Mouse (Mus musculus) MEL (cell line): ENCODE measurements at regions not wholly inside any gene's neighbourhood (a gene's known extent, or its start where the extent isn't known, plus 50 kb on each side); places are given as distances from the start of the nearest gene placed in this dataset.

Source experiments
- DNase-seq: peaks from one replicate; pipeline ENCODE4 v3.0.0; 2011; ENCODE audit warnings: low read depth, low spot score
- H3K27ac ChIP-seq: 2 replicates; pipeline ENCODE4 v1.5.1; 2012; ENCODE audit warnings: low read depth, mild to moderate bottlenecking, control low read depth, low read length, moderate library complexity; ENCODE audit not compliant: control insufficient read depth
- H3K27me3 ChIP-seq, 2 experiments: fragments of 150-350 bp in 1 of 2; sonication (generic) in 1 of 2; 2 replicates each; pipeline ENCODE4 v1.6.1; 2012; ENCODE audit warnings: low read length in 2 of 2, mild to moderate bottlenecking in 2 of 2, improper control_type of control experiment in 1 of 2, moderate library complexity in 1 of 2; ENCODE audit not compliant: insufficient read depth in 2 of 2, control insufficient read depth in 1 of 2
- H3K36me3 ChIP-seq, 2 experiments: 2 replicates each; pipeline ENCODE4 v1.6.1; 2012 to 2014; ENCODE audit warnings: low read length in 2 of 2, improper control_type of control experiment in 1 of 2, inconsistent platforms in 1 of 2, mild to moderate bottlenecking in 1 of 2; ENCODE audit not compliant: insufficient read depth in 2 of 2, control insufficient read depth in 1 of 2
- H3K4me1 ChIP-seq, 2 experiments: fragments of 150-350 bp in 1 of 2; sonication (generic) in 1 of 2; 2 replicates each; pipeline ENCODE4 v1.6.1; 2012; ENCODE audit warnings: low read length in 2 of 2, improper control_type of control experiment in 1 of 2, mild to moderate bottlenecking in 1 of 2; ENCODE audit not compliant: insufficient read depth in 2 of 2, control insufficient read depth in 1 of 2
- H3K4me3 ChIP-seq, 2 experiments: fragments of 150-350 bp in 1 of 2; sonication (generic) in 1 of 2; 2 replicates each; pipeline ENCODE4 v1.5.1; 2012; ENCODE audit warnings: low read depth in 2 of 2, low read length in 2 of 2, mild to moderate bottlenecking in 2 of 2, moderate library complexity in 2 of 2, control low read depth in 1 of 2, improper control_type of control experiment in 1 of 2; ENCODE audit not compliant: control insufficient read depth in 1 of 2, insufficient read depth in 1 of 2
- H3K79me2 ChIP-seq: 2 replicates; pipeline ENCODE4 v1.6.1; 2012; ENCODE audit warnings: mild to moderate bottlenecking, low read length, moderate library complexity; ENCODE audit not compliant: control insufficient read depth, poor library complexity, insufficient read depth
- H3K9ac ChIP-seq: 2 replicates; pipeline ENCODE4 v1.6.1; 2012; ENCODE audit warnings: low read depth, mild to moderate bottlenecking, control low read depth, low read length, moderate library complexity; ENCODE audit not compliant: control insufficient read depth, poor library complexity, severe bottlenecking
- H3K9me3 ChIP-seq: fragments of 150-350 bp; sonication (generic); replicated peaks from 2 replicates; pipeline ENCODE4 v1.6.1; 2012; ENCODE audit warnings: mild to moderate bottlenecking, low read length, improper control_type of control experiment, moderate library complexity; ENCODE audit not compliant: insufficient read depth
- BHLHE40 ChIP-seq: IDR thresholded peaks from 2 replicates; pipeline ENCODE4 v1.6.1; 2012; ENCODE audit warnings: low read depth, mild to moderate bottlenecking, inconsistent platforms, low read length, improper control_type of control experiment, borderline replicate concordance
- CHD1 ChIP-seq: IDR thresholded peaks from 2 replicates; pipeline ENCODE4 v1.6.1; 2012; ENCODE audit warnings: low read depth, mild to moderate bottlenecking, inconsistent platforms, low read length, improper control_type of control experiment
- CTCF ChIP-seq, 3 experiments: IDR thresholded peaks in 2 of 3; conservative IDR thresholded peaks in 1 of 3; 2 replicates each; pipeline ENCODE4 v1.5.1; 2011 to 2012; ENCODE audit warnings: low read length in 3 of 3, low read depth in 2 of 3, mild to moderate bottlenecking in 2 of 3, improper control_type of control experiment in 1 of 3, inconsistent platforms in 1 of 3, mixed read lengths in 1 of 3, moderate library complexity in 1 of 3; ENCODE audit not compliant: control insufficient read depth in 1 of 3, insufficient read depth in 1 of 3, poor library complexity in 1 of 3, severe bottlenecking in 1 of 3
- E2F4 ChIP-seq: IDR thresholded peaks from 2 replicates; pipeline ENCODE4 v1.6.1; 2011; ENCODE audit warnings: low read depth, low read length, improper control_type of control experiment, borderline replicate concordance
- EP300 ChIP-seq, 2 experiments: IDR thresholded peaks; 2 replicates each; pipeline ENCODE4 v1.6.1; 2011; ENCODE audit warnings: improper control_type of control experiment in 2 of 2, low read length in 2 of 2, low read depth in 1 of 2, mild to moderate bottlenecking in 1 of 2
- GABPA ChIP-seq: IDR thresholded peaks from 2 replicates; pipeline ENCODE4 v1.6.1; 2012; ENCODE audit warnings: low read depth, mild to moderate bottlenecking, inconsistent platforms, low read length, improper control_type of control experiment, moderate library complexity
- GATA1 ChIP-seq: IDR thresholded peaks from 2 replicates; pipeline ENCODE4 v1.6.1; 2011; ENCODE audit warnings: low read depth, low read length, improper control_type of control experiment
- KAT2A ChIP-seq: conservative IDR thresholded peaks from 2 replicates; pipeline ENCODE4 v1.6.1; 2012; ENCODE audit warnings: low read depth, low read length, improper control_type of control experiment, inconsistent platforms
- MAX ChIP-seq: IDR thresholded peaks from 2 replicates; pipeline ENCODE4 v1.6.1; 2011; ENCODE audit warnings: low read length, improper control_type of control experiment
- MAZ ChIP-seq: IDR thresholded peaks from 2 replicates; pipeline ENCODE4 v1.6.1; 2012; ENCODE audit warnings: low read depth, mild to moderate bottlenecking, inconsistent platforms, low read length, improper control_type of control experiment
- NELFE ChIP-seq: IDR thresholded peaks from 2 replicates; pipeline ENCODE4 v1.6.1; 2011; ENCODE audit warnings: low read depth, low read length, improper control_type of control experiment
- POLR2AphosphoS2 ChIP-seq: IDR thresholded peaks from 2 replicates; pipeline ENCODE4 v1.6.1; 2011; ENCODE audit warnings: low read length, improper control_type of control experiment
- RAD21 ChIP-seq: IDR thresholded peaks from 2 replicates; pipeline ENCODE4 v1.6.1; 2011; ENCODE audit warnings: mild to moderate bottlenecking, low read depth, low read length, improper control_type of control experiment
- RCOR1 ChIP-seq: IDR thresholded peaks from 2 replicates; pipeline ENCODE4 v1.6.1; 2012; ENCODE audit warnings: low read depth, mild to moderate bottlenecking, inconsistent platforms, low read length, improper control_type of control experiment
- SMC3 ChIP-seq: IDR thresholded peaks from 2 replicates; pipeline ENCODE4 v1.6.1; 2011; ENCODE audit warnings: low read depth, low read length, improper control_type of control experiment
- TAL1 ChIP-seq: IDR thresholded peaks from 2 replicates; pipeline ENCODE4 v1.6.1; 2012; ENCODE audit warnings: mild to moderate bottlenecking, inconsistent platforms, low read length, moderate library complexity, mixed read lengths
- TCF12 ChIP-seq: IDR thresholded peaks from 2 replicates; pipeline ENCODE4 v1.6.1; 2014; ENCODE audit warnings: low read depth, mild to moderate bottlenecking, inconsistent platforms, low read length, improper control_type of control experiment, moderate library complexity
- USF2 ChIP-seq, 2 experiments: IDR thresholded peaks; 2 replicates each; pipeline ENCODE4 v1.6.1; 2011 to 2012; ENCODE audit warnings: improper control_type of control experiment in 2 of 2, low read length in 2 of 2, borderline replicate concordance in 1 of 2, inconsistent platforms in 1 of 2, low read depth in 1 of 2, mild to moderate bottlenecking in 1 of 2; ENCODE audit not compliant: insufficient read depth in 1 of 2
- ZKSCAN1 ChIP-seq: IDR thresholded peaks from 2 replicates; pipeline ENCODE4 v1.6.1; 2012; ENCODE audit warnings: low read depth, mild to moderate bottlenecking, inconsistent platforms, low read length, improper control_type of control experiment, moderate library complexity
- ZMIZ1 ChIP-seq: IDR thresholded peaks from 2 replicates; pipeline ENCODE4 v1.6.1; 2012; ENCODE audit warnings: low read depth, mild to moderate bottlenecking, inconsistent platforms, low read length, improper control_type of control experiment, moderate library complexity

DNA sequence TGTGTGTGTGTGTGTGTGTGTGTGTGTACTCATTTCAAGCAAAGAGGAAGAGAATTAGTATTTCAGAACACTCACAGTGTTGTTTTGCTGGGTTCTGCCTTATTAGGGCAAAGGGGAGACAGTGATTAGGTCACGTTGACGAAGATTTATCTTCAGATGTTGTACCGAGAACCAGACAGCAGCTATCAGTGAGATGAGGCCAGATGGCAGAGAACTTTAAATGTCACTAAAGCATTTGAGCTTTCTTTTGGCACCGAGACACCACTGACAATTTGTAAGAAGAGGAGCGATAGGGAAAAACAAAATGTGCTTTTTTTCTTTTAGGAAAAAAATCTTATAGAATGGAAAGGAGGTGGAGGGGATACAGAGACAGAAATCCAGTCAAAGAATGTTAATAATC is 610.9 kb upstream of the Adgrl2 start:
- no peak for DNase-seq
- TF ChIP-seq BHLHE40 = no peak
- TF ChIP-seq GABPA = no peak
- no peak for TF ChIP-seq MAX
- no peak for TF ChIP-seq POLR2AphosphoS2
- no peak for TF ChIP-seq TAL1
- TF ChIP-seq ZKSCAN1 = no peak
- no peak for TF ChIP-seq USF2 (IDR thresholded peaks at IDR 0.05; ENCODE audit: borderline replicate concordance in 1 of 2, insufficient read depth in 1 of 2, low read depth in 1 of 2, low read length in 2 of 2)
- Histone ChIP-seq H3K4me3 (no peak overlapping the region), H3K9ac (no peak overlapping the region), H3K79me2 (no peaks in the 10 kb centered on the region), H3K27me3 (no peaks in the 10 kb centered on the region), H3K9me3 (no peaks in the 10 kb centered on the region), H3K4me1 (no peaks in the 10 kb centered on the region), H3K27ac (no peak overlapping the region), H3K36me3 (no peaks in the 10 kb centered on the region)

DNA sequence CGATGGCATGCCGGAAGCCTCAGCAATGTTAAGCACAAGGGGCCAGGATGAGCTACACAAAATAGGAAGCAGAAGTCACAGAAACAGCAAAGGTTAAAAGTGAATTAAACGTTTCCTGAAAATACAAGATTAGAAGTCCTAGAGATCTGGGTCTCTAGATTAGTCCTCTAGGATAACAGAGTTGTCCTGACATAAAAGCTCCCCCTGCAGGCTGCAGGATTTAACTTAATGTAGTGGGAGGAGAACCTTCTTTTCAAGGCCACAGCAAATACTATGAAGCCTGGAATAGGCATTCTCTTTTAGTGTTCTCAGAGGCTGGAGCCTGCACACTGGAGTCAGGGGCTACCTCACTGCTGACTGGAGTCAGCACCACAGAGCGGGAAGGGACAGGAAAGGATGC is 604.1 kb upstream of the Adgrl2 start:
- no peaks in the 10 kb centered on the region for H3K36me3 ChIP-seq
- H3K9ac ChIP-seq = no peak overlapping the region
- no peak overlapping the region for H3K4me3 ChIP-seq
- H3K9me3 ChIP-seq = no peaks in the 10 kb centered on the region
- no peaks in the 10 kb centered on the region for H3K27me3 ChIP-seq
- H3K27ac ChIP-seq = no peak overlapping the region
- peak; percentile 6 for DNase-seq
- no peaks in the 10 kb centered on the region for H3K79me2 ChIP-seq
- no peaks in the 10 kb centered on the region for H3K4me1 ChIP-seq
- TF ChIP-seq RAD21 (peak; percentile 10; the same call in 1 of the 2 replicates), TCF12 (peak; percentile 22; the same call in 1 of the 2 replicates), NELFE (no peak), EP300 (IDR thresholded peaks at IDR 0.05; ENCODE audit: low read depth in 1 of 2, low read length in 2 of 2) (0 out of 4 replicates have a peak, but pooled peaks of 1 of the 2 experiments have one; percentile 8), GATA1 (0 out of 2 replicates have a peak, but pooled peaks have one; percentile 7), CTCF (IDR thresholded peaks at IDR 0.05 in 2 of 3, conservative IDR thresholded peaks at IDR 0.05 in 1 of 3; ENCODE audit: control insufficient read depth in 1 of 3, insufficient read depth in 1 of 3, low read depth in 2 of 3, low read length in 3 of 3, poor library complexity in 1 of 3, severe bottlenecking in 1 of 3) (peak in 1 of 3 experiments; percentile 26; a peak in 2 of 6 replicates), E2F4 (no peak)

DNA sequence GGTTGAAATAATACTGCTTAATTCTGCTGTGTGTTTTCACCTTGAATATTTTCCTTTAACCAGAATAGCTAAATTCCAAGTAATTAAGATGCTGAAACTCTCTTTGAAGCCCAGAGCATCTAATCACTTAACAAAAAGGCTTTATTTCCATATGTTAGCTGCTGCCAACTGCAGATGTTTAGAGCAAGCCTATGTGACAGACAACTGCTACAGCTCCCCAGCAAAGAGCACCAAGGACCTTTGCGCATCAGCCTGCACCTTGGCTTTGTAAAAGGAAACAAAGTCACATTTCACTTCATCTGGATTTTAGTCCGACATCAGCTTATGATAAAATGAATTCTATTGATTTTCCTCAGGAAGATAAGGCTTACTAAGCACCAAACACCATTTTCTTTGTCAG is 595.4 kb upstream of the Adgrl2 start:
- H3K4me1 ChIP-seq = no peaks in the 10 kb centered on the region
- H3K9ac ChIP-seq = no peak overlapping the region
- H3K36me3 ChIP-seq = no peaks in the 10 kb centered on the region
- H3K79me2 ChIP-seq = no peaks in the 10 kb centered on the region
- H3K9me3 ChIP-seq = no peaks in the 10 kb centered on the region
- no peak for DNase-seq
- no peak overlapping the region for H3K4me3 ChIP-seq
- no peak overlapping the region for H3K27ac ChIP-seq
- no peaks in the 10 kb centered on the region for H3K27me3 ChIP-seq
- TF ChIP-seq SMC3 (no peak), BHLHE40 (no peak), E2F4 (no peak), ZMIZ1 (no peak), RCOR1 (no peak), KAT2A (no peak), TCF12 (no peak), CHD1 (no peak), MAZ (no peak)
